Mouse (Mus musculus): ENCODE measurements around the gene Il31ra. TPM values are rescaled to one million over a fixed set of nuclear protein-coding genes. Genes with fewer than 3 reads are reported as not detected.

The Il31ra gene
- polyA plus RNA-seq, 1 experiment from 2014 or later = 0.09 TPM

DNA sequence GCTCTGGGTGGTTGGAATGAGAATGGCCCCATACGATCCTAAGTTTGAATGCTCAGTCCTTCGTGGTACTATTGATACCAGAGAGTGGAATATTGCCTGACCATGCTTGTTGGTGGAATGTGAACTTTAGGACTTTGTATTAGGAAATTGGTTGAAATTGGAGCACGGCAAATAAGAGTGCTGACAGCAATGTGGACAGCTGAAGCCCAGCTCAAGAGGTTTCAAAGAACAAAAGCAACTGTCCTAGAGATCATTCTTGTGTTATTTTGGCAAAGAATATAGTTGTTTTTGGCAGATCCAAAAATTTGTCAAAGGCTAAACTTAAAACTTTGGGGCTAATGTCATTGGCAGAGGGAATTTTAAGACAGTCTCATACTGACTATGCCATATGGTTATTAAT lies 14.4 kb upstream of the Il31ra start:
- ATAC-seq (ENCODE audit: low FRiP score, low TSS enrichment) = no peak
- Histone ChIP-seq H3K27ac (ENCODE audit: low read depth, low read length) (no peak overlapping the region), H3K4me1 (ENCODE audit: control insufficient read depth, insufficient read depth, low read length) (no peaks in the 10 kb centered on the region), H3K36me3 (ENCODE audit: control insufficient read depth, insufficient read depth, low read length) (no peaks in the 10 kb centered on the region), H3K4me3 (ENCODE audit: low read length) (no peak overlapping the region), H3K27me3 (ENCODE audit: control insufficient read depth, insufficient read depth, low read length) (no peaks in the 10 kb centered on the region), H3K4me2 (replicated peaks; ENCODE audit: low read depth, low read length) (no peak overlapping the region), H3K9me3 (ENCODE audit: control insufficient read depth, low read length) (no peaks in the 10 kb centered on the region), H3K9ac (ENCODE audit: low read depth, low read length) (no peak overlapping the region)
- 86% methylated on average over 3 of the region's 3 CpGs for WGBS

DNA sequence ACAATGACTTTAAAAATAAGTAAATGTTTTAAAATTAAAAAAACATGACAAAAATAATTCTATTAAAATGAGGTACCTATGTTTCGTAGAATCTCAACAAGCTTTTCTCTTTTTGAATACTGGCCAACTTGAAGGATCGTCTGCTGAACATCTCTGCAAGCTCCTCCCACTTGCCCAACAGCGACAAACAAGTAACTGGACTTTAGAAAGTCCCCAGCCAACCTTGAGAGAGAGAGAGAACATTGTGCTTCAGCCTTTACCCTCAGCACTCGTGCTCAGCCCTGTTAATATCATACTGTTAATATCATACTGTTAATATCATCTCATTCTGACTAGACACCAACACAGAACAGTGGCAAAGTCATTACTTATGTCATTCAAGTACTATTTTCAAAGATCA lies 10.3 kb upstream of the Il31ra start:
- no peak for ATAC-seq (ENCODE audit: low FRiP score, low TSS enrichment)
- no peak overlapping the region for H3K27ac ChIP-seq (ENCODE audit: low read depth, low read length)
- no peaks in the 10 kb centered on the region for H3K36me3 ChIP-seq (ENCODE audit: control insufficient read depth, insufficient read depth, low read length)
- no peak overlapping the region for H3K9ac ChIP-seq (ENCODE audit: low read depth, low read length)
- H3K9me3 ChIP-seq (ENCODE audit: control insufficient read depth, low read length) = no peaks in the 10 kb centered on the region
- WGBS = 70% methylated on average over 4 of the region's 4 CpGs
- H3K4me3 ChIP-seq (ENCODE audit: low read length) = no peak overlapping the region
- H3K4me1 ChIP-seq (ENCODE audit: control insufficient read depth, insufficient read depth, low read length) = no peaks in the 10 kb centered on the region
- no peaks in the 10 kb centered on the region for H3K27me3 ChIP-seq (ENCODE audit: control insufficient read depth, insufficient read depth, low read length)
- H3K4me2 ChIP-seq (replicated peaks; ENCODE audit: low read depth, low read length) = no peak overlapping the region

DNA sequence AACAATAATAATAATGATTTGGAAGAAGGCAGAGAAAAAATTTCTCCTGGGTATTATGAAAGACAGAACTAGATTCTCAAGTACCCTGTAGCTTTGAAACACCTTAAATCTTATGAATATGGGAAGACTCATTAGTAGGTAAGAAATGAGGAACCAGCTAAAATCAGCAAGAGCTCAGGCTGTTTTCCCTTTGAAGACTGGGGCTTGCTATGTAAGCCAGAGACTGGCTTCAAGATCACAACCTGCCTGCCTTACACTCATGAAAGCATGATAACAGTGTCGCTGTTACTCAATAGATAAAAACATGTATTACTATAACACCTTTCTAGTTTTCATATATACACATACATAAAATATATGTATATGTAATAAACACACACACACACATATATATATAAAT lies 9.7 kb upstream of the Il31ra start:
- no peak for ATAC-seq (ENCODE audit: low FRiP score, low TSS enrichment)
- H3K36me3 ChIP-seq (ENCODE audit: control insufficient read depth, insufficient read depth, low read length) = no peaks in the 10 kb centered on the region
- no peaks in the 10 kb centered on the region for H3K4me1 ChIP-seq (ENCODE audit: control insufficient read depth, insufficient read depth, low read length)
- WGBS = 95% methylated on average over 1 of the region's 1 CpGs
- H3K27me3 ChIP-seq (ENCODE audit: control insufficient read depth, insufficient read depth, low read length) = no peaks in the 10 kb centered on the region
- H3K4me2 ChIP-seq (replicated peaks; ENCODE audit: low read depth, low read length) = no peak overlapping the region
- no peak overlapping the region for H3K9ac ChIP-seq (ENCODE audit: low read depth, low read length)
- H3K9me3 ChIP-seq (ENCODE audit: control insufficient read depth, low read length) = no peaks in the 10 kb centered on the region
- no peak overlapping the region for H3K27ac ChIP-seq (ENCODE audit: low read depth, low read length)
- H3K4me3 ChIP-seq (ENCODE audit: low read length) = no peak overlapping the region

DNA sequence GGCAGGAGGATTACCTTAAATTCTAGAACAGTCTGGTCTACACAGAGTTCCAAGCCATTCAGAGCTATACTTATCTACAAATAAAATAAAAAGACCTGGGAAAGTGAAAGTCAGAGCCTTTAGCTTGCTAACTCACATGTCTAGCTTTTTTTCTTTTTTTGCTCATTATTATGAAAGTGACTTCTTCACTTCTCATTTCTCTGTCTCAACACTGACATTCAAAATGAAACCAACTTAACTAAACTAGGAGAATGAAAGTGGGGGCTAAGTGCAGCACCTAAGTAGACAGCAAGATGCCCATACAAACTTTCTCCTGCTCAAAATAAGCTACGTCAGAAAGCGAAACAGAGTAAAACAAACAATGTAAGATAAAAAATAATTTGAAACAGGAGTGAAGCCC lies 8.4 kb upstream of the Il31ra start:
- no peak for ATAC-seq (ENCODE audit: low FRiP score, low TSS enrichment)
- Histone ChIP-seq H3K4me2 (replicated peaks; ENCODE audit: low read depth, low read length) (no peak overlapping the region), H3K27me3 (ENCODE audit: control insufficient read depth, insufficient read depth, low read length) (no peaks in the 10 kb centered on the region), H3K36me3 (ENCODE audit: control insufficient read depth, insufficient read depth, low read length) (no peaks in the 10 kb centered on the region), H3K4me3 (ENCODE audit: low read length) (no peak overlapping the region), H3K27ac (ENCODE audit: low read depth, low read length) (no peak overlapping the region), H3K9ac (ENCODE audit: low read depth, low read length) (no peak overlapping the region), H3K9me3 (ENCODE audit: control insufficient read depth, low read length) (no peaks in the 10 kb centered on the region), H3K4me1 (ENCODE audit: control insufficient read depth, insufficient read depth, low read length) (no peaks in the 10 kb centered on the region)
- WGBS = 92% methylated on average over 2 of the region's 2 CpGs

DNA sequence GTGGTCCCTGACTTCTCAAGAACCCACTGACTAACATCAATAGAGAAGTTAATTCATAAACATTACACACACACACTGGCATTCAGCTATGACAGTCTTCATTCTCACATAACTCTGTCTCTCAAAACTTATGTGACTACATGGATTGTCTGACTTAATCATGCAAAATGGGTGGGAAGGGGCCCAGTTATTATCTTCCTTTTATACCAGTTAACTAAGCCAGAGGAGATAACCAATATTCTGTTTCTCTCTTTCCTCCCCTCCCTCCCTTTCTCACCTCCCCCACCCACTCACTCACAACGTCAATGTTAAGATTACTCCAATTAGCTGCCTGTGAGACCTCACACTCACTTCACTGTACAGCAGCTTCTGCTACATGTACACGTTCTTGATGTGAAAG lies 3.9 kb downstream of the Il31ra start:
- WGBS = 43% methylated on average over 2 of the region's 2 CpGs
- H3K4me2 ChIP-seq (replicated peaks; ENCODE audit: low read depth, low read length) = no peak overlapping the region
- H3K27me3 ChIP-seq (ENCODE audit: control insufficient read depth, insufficient read depth, low read length) = no peaks in the 10 kb centered on the region
- H3K27ac ChIP-seq (ENCODE audit: low read depth, low read length) = no peak overlapping the region
- H3K9me3 ChIP-seq (ENCODE audit: control insufficient read depth, low read length) = no peaks in the 10 kb centered on the region
- H3K9ac ChIP-seq (ENCODE audit: low read depth, low read length) = no peak overlapping the region
- H3K36me3 ChIP-seq (ENCODE audit: control insufficient read depth, insufficient read depth, low read length) = no peaks in the 10 kb centered on the region
- no peak overlapping the region for H3K4me3 ChIP-seq (ENCODE audit: low read length)
- ATAC-seq (ENCODE audit: low FRiP score, low TSS enrichment) = no peak
- no peaks in the 10 kb centered on the region for H3K4me1 ChIP-seq (ENCODE audit: control insufficient read depth, insufficient read depth, low read length)

DNA sequence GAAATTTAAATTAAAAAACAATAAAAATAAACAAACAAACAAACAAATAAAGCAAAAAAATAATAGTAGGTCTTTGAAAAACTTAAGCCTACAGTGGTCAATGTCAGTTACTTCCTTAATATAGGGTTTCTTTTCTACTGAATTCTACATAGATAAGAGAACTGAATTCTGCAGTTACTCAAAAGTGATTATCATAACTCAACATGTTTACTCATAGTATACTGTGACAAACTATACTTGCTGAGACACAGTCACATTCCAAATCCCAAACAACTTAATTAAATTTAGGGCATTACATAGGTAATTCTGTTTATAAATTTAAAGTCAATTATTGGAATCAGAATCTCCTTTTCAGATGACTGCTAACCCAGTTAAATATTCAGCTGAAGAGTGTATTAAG lies 4.5 kb downstream of the Il31ra start:
- Histone ChIP-seq H3K9me3 (ENCODE audit: control insufficient read depth, low read length) (no peaks in the 10 kb centered on the region), H3K4me1 (ENCODE audit: control insufficient read depth, insufficient read depth, low read length) (no peaks in the 10 kb centered on the region), H3K4me2 (replicated peaks; ENCODE audit: low read depth, low read length) (no peak overlapping the region), H3K9ac (ENCODE audit: low read depth, low read length) (no peak overlapping the region), H3K27ac (ENCODE audit: low read depth, low read length) (no peak overlapping the region), H3K4me3 (ENCODE audit: low read length) (no peak overlapping the region), H3K27me3 (ENCODE audit: control insufficient read depth, insufficient read depth, low read length) (no peaks in the 10 kb centered on the region), H3K36me3 (ENCODE audit: control insufficient read depth, insufficient read depth, low read length) (no peaks in the 10 kb centered on the region)
- ATAC-seq (ENCODE audit: low FRiP score, low TSS enrichment) = no peak

DNA sequence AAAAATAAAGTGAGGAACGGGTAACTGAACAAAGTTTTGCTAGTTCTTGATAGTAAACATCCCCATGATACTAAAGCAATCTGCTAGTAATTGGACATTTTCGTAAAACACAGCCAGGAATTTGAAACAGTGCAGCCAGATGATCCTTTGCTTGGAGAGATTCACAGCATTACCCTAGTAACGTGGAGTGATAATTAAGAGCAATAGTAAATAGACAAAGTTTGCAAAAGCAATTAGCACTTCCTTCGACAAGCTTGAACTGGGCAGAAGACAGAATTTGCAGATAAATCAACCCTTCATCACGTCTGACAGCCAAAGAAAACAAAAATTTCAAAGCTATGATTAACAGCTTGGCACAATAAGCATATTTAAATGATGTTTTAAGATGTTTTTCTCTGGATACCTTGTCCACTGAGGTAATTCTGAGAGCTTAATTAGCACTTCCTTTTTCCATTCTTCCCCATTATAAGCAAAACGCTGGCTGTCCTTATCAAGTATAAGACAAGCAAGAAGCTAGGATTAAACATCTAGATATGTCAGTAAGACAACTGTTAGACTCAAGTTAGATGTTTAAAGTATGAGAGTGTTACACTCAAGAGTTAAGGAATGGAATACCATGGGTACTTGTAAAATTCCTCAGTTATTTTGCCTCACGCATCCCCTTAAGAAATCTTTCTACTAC lies 9.5 kb downstream of the Il31ra start:
- ATAC-seq (ENCODE audit: low FRiP score, low TSS enrichment) = no peak
- Histone ChIP-seq H3K4me2 (replicated peaks; ENCODE audit: low read depth, low read length) (no peak overlapping the region), H3K9ac (ENCODE audit: low read depth, low read length) (no peak overlapping the region), H3K4me1 (ENCODE audit: control insufficient read depth, insufficient read depth, low read length) (no peaks in the 10 kb centered on the region), H3K36me3 (ENCODE audit: control insufficient read depth, insufficient read depth, low read length) (no peaks in the 10 kb centered on the region), H3K27me3 (ENCODE audit: control insufficient read depth, insufficient read depth, low read length) (no peaks in the 10 kb centered on the region), H3K27ac (ENCODE audit: low read depth, low read length) (no peak overlapping the region), H3K4me3 (ENCODE audit: low read length) (no peak overlapping the region), H3K9me3 (ENCODE audit: control insufficient read depth, low read length) (no peaks in the 10 kb centered on the region)
- 47% methylated on average over 7 of the region's 7 CpGs for whole genome bisulfite sequencing

DNA sequence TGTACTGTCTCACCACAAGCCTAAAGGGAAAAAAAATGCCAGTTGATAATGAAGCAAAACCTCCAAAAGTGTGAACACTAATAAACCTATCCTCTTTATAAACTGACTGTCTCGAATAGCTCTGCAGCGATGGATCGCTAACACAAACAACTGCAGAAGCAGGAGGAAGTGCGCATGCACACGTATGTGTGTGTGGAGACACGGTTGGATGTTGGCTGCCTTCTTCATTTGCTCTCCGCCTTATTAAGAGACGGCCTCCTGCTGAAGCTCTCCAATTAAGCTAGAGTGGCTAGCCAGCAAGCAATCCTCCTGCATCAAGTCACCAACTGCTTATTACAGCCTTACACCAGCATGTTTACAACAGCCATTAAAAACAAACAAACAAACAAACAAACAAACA lies 11.9 kb downstream of the Il31ra start:
- H3K9me3 ChIP-seq (ENCODE audit: control insufficient read depth, low read length) = no peaks in the 10 kb centered on the region
- WGBS = 84% methylated on average over 8 of the region's 8 CpGs
- ATAC-seq (ENCODE audit: low FRiP score, low TSS enrichment) = no peak
- no peak overlapping the region for H3K27ac ChIP-seq (ENCODE audit: low read depth, low read length)
- no peak overlapping the region for H3K4me2 ChIP-seq (replicated peaks; ENCODE audit: low read depth, low read length)
- H3K4me3 ChIP-seq (ENCODE audit: low read length) = no peak overlapping the region
- H3K27me3 ChIP-seq (ENCODE audit: control insufficient read depth, insufficient read depth, low read length) = no peaks in the 10 kb centered on the region
- H3K4me1 ChIP-seq (ENCODE audit: control insufficient read depth, insufficient read depth, low read length) = no peaks in the 10 kb centered on the region
- no peak overlapping the region for H3K9ac ChIP-seq (ENCODE audit: low read depth, low read length)
- H3K36me3 ChIP-seq (ENCODE audit: control insufficient read depth, insufficient read depth, low read length) = no peaks in the 10 kb centered on the region

DNA sequence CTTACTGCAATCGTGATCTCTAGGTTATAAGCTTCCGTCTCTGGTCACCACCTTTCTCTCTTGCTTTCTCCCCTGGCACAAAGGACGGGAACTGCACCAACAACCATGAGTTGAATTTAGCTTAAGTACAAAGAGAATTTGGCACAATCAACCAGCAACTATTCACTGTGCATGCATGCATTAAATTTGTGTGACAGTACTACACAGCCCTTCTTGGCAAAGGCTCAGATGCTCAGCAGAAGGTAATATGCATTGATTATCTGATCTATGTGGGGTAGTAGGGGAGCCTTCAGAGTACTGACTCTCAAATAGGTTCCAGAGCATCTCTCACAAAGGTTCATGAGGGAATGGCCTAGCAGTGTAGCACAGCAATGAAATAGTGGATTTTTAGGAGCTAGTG lies 12.4 kb downstream of the Il31ra start:
- H3K27me3 ChIP-seq (ENCODE audit: control insufficient read depth, insufficient read depth, low read length) = no peaks in the 10 kb centered on the region
- H3K9ac ChIP-seq (ENCODE audit: low read depth, low read length) = no peak overlapping the region
- WGBS = 87% methylated on average over 3 of the region's 3 CpGs
- ATAC-seq (ENCODE audit: low FRiP score, low TSS enrichment) = no peak
- H3K4me1 ChIP-seq (ENCODE audit: control insufficient read depth, insufficient read depth, low read length) = no peaks in the 10 kb centered on the region
- H3K27ac ChIP-seq (ENCODE audit: low read depth, low read length) = no peak overlapping the region
- no peak overlapping the region for H3K4me2 ChIP-seq (replicated peaks; ENCODE audit: low read depth, low read length)
- no peaks in the 10 kb centered on the region for H3K36me3 ChIP-seq (ENCODE audit: control insufficient read depth, insufficient read depth, low read length)
- no peaks in the 10 kb centered on the region for H3K9me3 ChIP-seq (ENCODE audit: control insufficient read depth, low read length)
- H3K4me3 ChIP-seq (ENCODE audit: low read length) = no peak overlapping the region

All from kidney, embryonic 14.5 days (tissue).